Mouse (Mus musculus) lung, postnatal 0 days (tissue): ENCODE measurements around the gene Emc9. TPM values are rescaled to one million over a fixed set of nuclear protein-coding genes. Genes with fewer than 3 reads are reported as not detected.

Experiments used
- ATAC-seq: fragments of 200-750 bp; cut with Nextera tagmentation; 2 replicates; pipeline ENCODE4 v1.8.0; 2017; ENCODE audit warnings: moderate library complexity
- DNase-seq: peaks from one replicate; pipeline ENCODE4 v3.0.0-alpha.2; 2016; ENCODE audit warnings: low spot score
- H3K27ac ChIP-seq: fragments of 300-500 bp; sonication (generic); 2 replicates; pipeline ENCODE4 v1.5.1; 2014; ENCODE audit warnings: antibody characterized with exemption, mild to moderate bottlenecking, low read length, mixed read lengths
- H3K27me3 ChIP-seq: fragments of 300-500 bp; sonication (generic); replicated peaks from 2 replicates; pipeline ENCODE4 v1.6.1; 2014; ENCODE audit warnings: low read length, mixed read lengths; ENCODE audit not compliant: insufficient read depth
- H3K36me3 ChIP-seq: fragments of 300-500 bp; sonication (generic); 2 replicates; pipeline ENCODE4 v1.6.1; 2014; ENCODE audit warnings: low read length, mixed read lengths; ENCODE audit not compliant: insufficient read depth
- H3K4me1 ChIP-seq: fragments of 300-500 bp; sonication (generic); 2 replicates; pipeline ENCODE4 v1.6.1; 2014; ENCODE audit warnings: antibody characterized with exemption, low read depth, low read length, mixed read lengths; ENCODE audit not compliant: insufficient read depth
- H3K4me2 ChIP-seq: fragments of 300-500 bp; sonication (generic); replicated peaks from 2 replicates; pipeline ENCODE4 v1.6.1; 2014; ENCODE audit warnings: low read depth, mild to moderate bottlenecking, low read length, moderate library complexity, mixed read lengths
- H3K4me3 ChIP-seq: fragments of 300-500 bp; sonication (generic); 2 replicates; pipeline ENCODE4 v1.5.1; 2014; ENCODE audit warnings: low read depth, low read length
- H3K9ac ChIP-seq: fragments of 300-500 bp; sonication (generic); replicated peaks from 2 replicates; pipeline ENCODE4 v1.6.1; 2014; ENCODE audit warnings: low read depth, mild to moderate bottlenecking
- H3K9me3 ChIP-seq: fragments of 300-500 bp; sonication (generic); 2 replicates; pipeline ENCODE4 v1.6.1; 2016; ENCODE audit warnings: low read length, mixed read lengths
- CTCF ChIP-seq: IDR thresholded peaks from 2 replicates; pipeline ENCODE4 v1.5.1; 2016; ENCODE audit warnings: antibody characterized with exemption, mild to moderate bottlenecking
- EP300 ChIP-seq: IDR thresholded peaks from 2 replicates; pipeline ENCODE4 v1.6.1; 2016; ENCODE audit warnings: antibody characterized with exemption, mild to moderate bottlenecking, control low read depth
- WGBS: fragments of 180-500 bp; shearing (Covaris S2); extraction: QIAGEN DNeasy Blood & Tissue Kit; methylation state at CpG from one replicate; pipeline ENCODE4 v1.1.7; 2014; 5-methylcytosine and 5-hydroxymethylcytosine counted together
- polyA plus RNA-seq: library from polyadenylated mRNA; unstranded; fragments of >200 nt; fragmentation: Nextera tagmentation; extraction: Ambion mirVana; gene quantifications from 2 replicates; pipeline ENCODE4 v1.2.1, GENCODE M21; 2015

The Emc9 gene
- polyA plus RNA-seq, 1 experiment from 2014 or later: 18.3 TPM

- H3K4me3 ChIP-seq: peak overlapping the region; percentile 57
- ATAC-seq: peak; percentile 18
Observed at GRCm38 (mm10) chr14:55585566-55585960, 461 bp upstream of the Emc9 start.

GRCm38 (mm10) chr14:55584303-55584701 lies 800 bp downstream of the Emc9 start:
- Histone ChIP-seq H3K4me1 (no peaks in the 10 kb centered on the region; the same call in 1 of the 2 replicates), H3K36me3 (peaks cover 18% of the 10 kb centered on the region; the same call in 1 of the 2 replicates), H3K27ac (no peak overlapping the region), H3K9me3 (no peaks in the 10 kb centered on the region), H3K9ac (no peak overlapping the region), H3K4me2 (peak overlapping the region; percentile 81), H3K27me3 (no peaks in the 10 kb centered on the region), H3K4me3 (peak overlapping the region; percentile 57)
- TF ChIP-seq EP300 (no peak), CTCF (no peak)
- no peak for ATAC-seq
- WGBS: 38% methylated on average over 5 of the region's 5 CpGs
- DNase-seq: no peak

More at GRCm38 (mm10) chr14:55585566-55585960, 461 bp upstream of the Emc9 start:
- peaks cover 4% of the 10 kb centered on the region; the same call in 1 of the 2 replicates for H3K4me1 ChIP-seq
- H3K27me3 ChIP-seq: no peaks in the 10 kb centered on the region
- peaks cover 12% of the 10 kb centered on the region; the same call in 1 of the 2 replicates for H3K36me3 ChIP-seq
- TF ChIP-seq EP300 (no peak), CTCF (no peak)
- no peaks in the 10 kb centered on the region for H3K9me3 ChIP-seq
- no peak for DNase-seq
- WGBS: 48% methylated on average over 6 of the region's 6 CpGs
- no peak overlapping the region for H3K9ac ChIP-seq
- H3K27ac ChIP-seq: peak overlapping the region; percentile 47; the same call in 1 of the 2 replicates
- peak overlapping the region; percentile 81 for H3K4me2 ChIP-seq

GRCm38 (mm10) chr14:55581981-55582681 lies 3.0 kb downstream of the Emc9 start:
- Histone ChIP-seq H3K27me3 (no peaks in the 10 kb centered on the region), H3K4me2 (no peak overlapping the region), H3K9me3 (no peaks in the 10 kb centered on the region), H3K9ac (no peak overlapping the region), H3K4me1 (no peaks in the 10 kb centered on the region; the same call in 1 of the 2 replicates), H3K27ac (no peak overlapping the region), H3K36me3 (peaks cover 18% of the 10 kb centered on the region; the same call in 1 of the 2 replicates), H3K4me3 (no peak overlapping the region)
- WGBS: 78% methylated on average over 9 of the region's 9 CpGs
- no peak for ATAC-seq
- DNase-seq: no peak
- TF ChIP-seq EP300: no peak
- TF ChIP-seq CTCF: peak; percentile 60

GRCm38 (mm10) chr14:55580731-55581130 lies 4.4 kb downstream of the Emc9 start:
- 93% methylated on average over 16 of the region's 16 CpGs for WGBS
- no peaks in the 10 kb centered on the region for H3K9me3 ChIP-seq
- DNase-seq (no peak), ATAC-seq (no peak)
- no peaks in the 10 kb centered on the region for H3K27me3 ChIP-seq
- no peak overlapping the region for H3K9ac ChIP-seq
- TF ChIP-seq CTCF (no peak), EP300 (no peak)
- H3K4me2 ChIP-seq: no peak overlapping the region
- H3K27ac ChIP-seq: no peak overlapping the region
- no peak overlapping the region for H3K4me3 ChIP-seq
- peaks cover 15% of the 10 kb centered on the region; the same call in 1 of the 2 replicates for H3K36me3 ChIP-seq
- H3K4me1 ChIP-seq: no peaks in the 10 kb centered on the region; the same call in 1 of the 2 replicates

GRCm38 (mm10) chr14:55579511-55580496 lies 5.3 kb downstream of the Emc9 start:
- H3K9me3 ChIP-seq: no peaks in the 10 kb centered on the region
- no peak overlapping the region for H3K27ac ChIP-seq
- no peak overlapping the region for H3K9ac ChIP-seq
- no peaks in the 10 kb centered on the region for H3K27me3 ChIP-seq
- ATAC-seq: no peak
- DNase-seq: no peak
- H3K36me3 ChIP-seq: peaks cover 15% of the 10 kb centered on the region; the same call in 1 of the 2 replicates
- WGBS: 91% methylated on average over 23 of the region's 23 CpGs
- H3K4me1 ChIP-seq: peaks cover 3% of the 10 kb centered on the region; the same call in 1 of the 2 replicates
- H3K4me3 ChIP-seq: no peak overlapping the region
- no peak overlapping the region for H3K4me2 ChIP-seq
- TF ChIP-seq EP300 (no peak), CTCF (no peak)
